Mouse (Mus musculus): ENCODE measurements around the gene Uckl1. TPM values are rescaled to one million over a fixed set of nuclear protein-coding genes. Genes with fewer than 3 reads are reported as not detected.

Gene Uckl1
- polyA plus RNA-seq, 1 experiment from 2014 or later, result 45.6 TPM

GRCm38 (mm10) chr2:181570921-181571595, 13.6 kb downstream of the Uckl1 start:
- no peak overlapping the region for H3K4me2 ChIP-seq (ENCODE audit: low read length)
- no peak overlapping the region for H3K27ac ChIP-seq
- no peaks in the 10 kb centered on the region for H3K27me3 ChIP-seq (ENCODE audit: insufficient read depth, low read length)
- H3K9me3 ChIP-seq (replicated peaks; ENCODE audit: low read length), result no peaks in the 10 kb centered on the region
- H3K9ac ChIP-seq (ENCODE audit: low read depth, low read length), result no peak overlapping the region
- peaks cover 16% of the 10 kb centered on the region; the same call in 1 of the 2 replicates for H3K36me3 ChIP-seq (ENCODE audit: insufficient read depth, low read length)
- DNase-seq (ENCODE audit: low spot score) (no peak), ATAC-seq (replicated peaks; ENCODE audit: low FRiP score, low read depth) (no peak)
- no peak overlapping the region for H3K4me3 ChIP-seq (replicated peaks; ENCODE audit: low read depth, low read length)
- TF ChIP-seq CTCF (IDR thresholded peaks at IDR 0.05; ENCODE audit: low read depth), result no peak
- no peaks in the 10 kb centered on the region for H3K4me1 ChIP-seq (replicated peaks; ENCODE audit: insufficient read depth, low read length)
- WGBS, result 60% methylated on average over 6 of the region's 6 CpGs

GRCm38 (mm10) chr2:181570375-181570774, 14.3 kb downstream of the Uckl1 start:
- no peak for ATAC-seq (replicated peaks; ENCODE audit: low FRiP score, low read depth)
- Histone ChIP-seq H3K4me3 (replicated peaks; ENCODE audit: low read depth, low read length) (no peak overlapping the region), H3K9me3 (replicated peaks; ENCODE audit: low read length) (0 out of 2 replicates have a peak, but pooled peaks cover 2% of the 10 kb centered on the region), H3K27ac (no peak overlapping the region), H3K27me3 (ENCODE audit: insufficient read depth, low read length) (no peaks in the 10 kb centered on the region), H3K4me2 (ENCODE audit: low read length) (no peak overlapping the region), H3K4me1 (replicated peaks; ENCODE audit: insufficient read depth, low read length) (no peaks in the 10 kb centered on the region), H3K9ac (ENCODE audit: low read depth, low read length) (no peak overlapping the region), H3K36me3 (ENCODE audit: insufficient read depth, low read length) (peaks cover 16% of the 10 kb centered on the region; the same call in 1 of the 2 replicates)
- no peak for TF ChIP-seq CTCF (IDR thresholded peaks at IDR 0.05; ENCODE audit: low read depth)
- WGBS, result 86% methylated on average over 8 of the region's 8 CpGs
- no peak for DNase-seq (ENCODE audit: low spot score)

- H3K27ac ChIP-seq, result no peak overlapping the region
- H3K27me3 ChIP-seq (ENCODE audit: insufficient read depth, low read length), result no peaks in the 10 kb centered on the region
- no peak overlapping the region for H3K9ac ChIP-seq (ENCODE audit: low read depth, low read length)
- 0 out of 2 replicates have a peak, but pooled peaks cover 2% of the 10 kb centered on the region for H3K9me3 ChIP-seq (replicated peaks; ENCODE audit: low read length)
- DNase-seq (ENCODE audit: low spot score), result no peak
- H3K4me2 ChIP-seq (ENCODE audit: low read length), result no peak overlapping the region
- TF ChIP-seq CTCF (IDR thresholded peaks at IDR 0.05; ENCODE audit: low read depth), result no peak
- peaks cover 16% of the 10 kb centered on the region; the same call in 1 of the 2 replicates for H3K36me3 ChIP-seq (ENCODE audit: insufficient read depth, low read length)
- no peak overlapping the region for H3K4me3 ChIP-seq (replicated peaks; ENCODE audit: low read depth, low read length)
- 93% methylated on average over 10 of the region's 10 CpGs for WGBS
- no peak for ATAC-seq (replicated peaks; ENCODE audit: low FRiP score, low read depth)
- H3K4me1 ChIP-seq (replicated peaks; ENCODE audit: insufficient read depth, low read length), result no peaks in the 10 kb centered on the region
Measured at GRCm38 (mm10) chr2:181569856-181570255, 14.8 kb downstream of the Uckl1 start.

GRCm38 (mm10) chr2:181568272-181569008, 16.3 kb downstream of the Uckl1 start:
- ATAC-seq (replicated peaks; ENCODE audit: low FRiP score, low read depth) (no peak; the same call in 1 of the 2 replicates), DNase-seq (ENCODE audit: low spot score) (peak; percentile 69)
- Histone ChIP-seq H3K27ac (no peak overlapping the region), H3K9ac (ENCODE audit: low read depth, low read length) (no peak overlapping the region), H3K4me3 (replicated peaks; ENCODE audit: low read depth, low read length) (no peak overlapping the region), H3K4me2 (ENCODE audit: low read length) (no peak overlapping the region), H3K9me3 (replicated peaks; ENCODE audit: low read length) (0 out of 2 replicates have a peak, but pooled peaks cover 2% of the 10 kb centered on the region), H3K4me1 (replicated peaks; ENCODE audit: insufficient read depth, low read length) (no peaks in the 10 kb centered on the region), H3K27me3 (ENCODE audit: insufficient read depth, low read length) (no peaks in the 10 kb centered on the region), H3K36me3 (ENCODE audit: insufficient read depth, low read length) (peaks cover 8% of the 10 kb centered on the region; the same call in 1 of the 2 replicates)
- TF ChIP-seq CTCF (IDR thresholded peaks at IDR 0.05; ENCODE audit: low read depth), result peak; percentile 76
- WGBS, result 77% methylated on average over 7 of the region's 7 CpGs

GRCm38 (mm10) chr2:181567338-181567737, 17.4 kb downstream of the Uckl1 start:
- no peaks in the 10 kb centered on the region; the same call in 1 of the 2 replicates for H3K36me3 ChIP-seq (ENCODE audit: insufficient read depth, low read length)
- ATAC-seq (replicated peaks; ENCODE audit: low FRiP score, low read depth), result no peak
- H3K4me2 ChIP-seq (ENCODE audit: low read length), result no peak overlapping the region
- 85% methylated on average over 3 of the region's 3 CpGs for WGBS
- no peak for DNase-seq (ENCODE audit: low spot score)
- 0 out of 2 replicates have a peak, but pooled peaks cover 2% of the 10 kb centered on the region for H3K9me3 ChIP-seq (replicated peaks; ENCODE audit: low read length)
- H3K9ac ChIP-seq (ENCODE audit: low read depth, low read length), result no peak overlapping the region
- no peak overlapping the region for H3K4me3 ChIP-seq (replicated peaks; ENCODE audit: low read depth, low read length)
- no peak for TF ChIP-seq CTCF (IDR thresholded peaks at IDR 0.05; ENCODE audit: low read depth)
- H3K27ac ChIP-seq, result no peak overlapping the region
- no peaks in the 10 kb centered on the region for H3K27me3 ChIP-seq (ENCODE audit: insufficient read depth, low read length)
- H3K4me1 ChIP-seq (replicated peaks; ENCODE audit: insufficient read depth, low read length), result no peaks in the 10 kb centered on the region

GRCm38 (mm10) chr2:181553772-181554171, 30.9 kb downstream of the Uckl1 start:
- no peak overlapping the region for H3K9ac ChIP-seq (ENCODE audit: low read depth, low read length)
- ATAC-seq (replicated peaks; ENCODE audit: low FRiP score, low read depth) (no peak), DNase-seq (ENCODE audit: low spot score) (no peak)
- H3K27ac ChIP-seq, result no peak overlapping the region
- peaks cover 33% of the 10 kb centered on the region for H3K36me3 ChIP-seq (ENCODE audit: insufficient read depth, low read length)
- H3K27me3 ChIP-seq (ENCODE audit: insufficient read depth, low read length), result no peaks in the 10 kb centered on the region
- TF ChIP-seq CTCF (IDR thresholded peaks at IDR 0.05; ENCODE audit: low read depth), result no peak
- H3K4me2 ChIP-seq (ENCODE audit: low read length), result no peak overlapping the region
- no peaks in the 10 kb centered on the region for H3K9me3 ChIP-seq (replicated peaks; ENCODE audit: low read length)
- no peaks in the 10 kb centered on the region for H3K4me1 ChIP-seq (replicated peaks; ENCODE audit: insufficient read depth, low read length)
- H3K4me3 ChIP-seq (replicated peaks; ENCODE audit: low read depth, low read length), result no peak overlapping the region

Data from kidney, postnatal 0 days (tissue).